Mouse (Mus musculus) fibroblast of lung, adult 2 months (primary cell): ENCODE results near the gene Zfp52.
A peak's percentile ranks its signal among the peaks of the same experiment; 100 is the strongest.

ENCODE experiments used
- DNase-seq: peaks from one replicate; pipeline ENCODE4 v3.0.0-alpha.2; 2011; ENCODE audit warnings: low read depth

The Zfp52 gene

DNA sequence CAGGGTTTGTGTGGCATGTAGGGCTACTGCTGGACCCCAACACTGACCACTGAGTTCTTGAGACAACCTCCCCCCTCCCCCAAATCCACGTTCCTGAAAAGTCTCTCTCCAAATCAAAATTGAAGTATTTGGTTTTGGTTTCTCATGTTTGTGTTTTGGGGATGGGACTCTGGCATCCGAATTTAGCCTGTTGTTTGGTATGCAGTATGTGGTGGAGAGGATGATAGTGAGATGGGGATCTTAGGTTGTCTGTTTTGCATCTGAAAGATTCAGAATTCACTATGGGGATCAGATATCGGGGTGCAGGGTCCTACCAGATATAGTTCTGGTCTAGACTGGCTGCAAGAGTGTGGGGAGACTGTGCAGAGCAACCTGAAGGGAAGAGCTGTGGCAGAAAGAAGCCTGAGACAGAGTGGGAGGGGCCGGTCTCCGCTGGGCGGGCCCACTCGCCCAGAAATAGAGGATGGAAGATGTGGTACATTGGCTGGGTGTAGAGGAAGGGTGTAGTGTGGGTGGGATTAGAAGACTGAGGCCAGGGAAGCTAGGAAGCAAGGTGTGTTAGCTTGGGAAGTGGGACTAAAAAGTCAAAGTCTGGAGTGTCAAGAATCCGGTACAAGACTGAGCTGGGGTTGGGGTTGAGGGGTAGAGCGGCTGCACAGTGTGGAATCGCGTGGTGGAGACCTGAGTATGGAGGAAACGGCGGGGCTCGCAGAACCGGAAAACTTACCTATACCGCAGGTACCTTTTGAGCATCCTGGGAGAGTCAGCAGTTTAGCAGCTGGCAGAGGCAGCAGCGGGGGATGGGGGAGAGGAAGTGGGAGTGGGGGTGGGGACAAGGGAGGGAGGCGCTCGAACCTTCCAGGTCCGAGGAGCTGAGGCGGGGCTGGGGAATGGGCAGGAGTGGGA, at the start of gene Zfp52:
Zfp52 (plus strand) TSS at position 444 of the 906 bp plus-strand sequence.
- DNase-seq, result no peak

DNA sequence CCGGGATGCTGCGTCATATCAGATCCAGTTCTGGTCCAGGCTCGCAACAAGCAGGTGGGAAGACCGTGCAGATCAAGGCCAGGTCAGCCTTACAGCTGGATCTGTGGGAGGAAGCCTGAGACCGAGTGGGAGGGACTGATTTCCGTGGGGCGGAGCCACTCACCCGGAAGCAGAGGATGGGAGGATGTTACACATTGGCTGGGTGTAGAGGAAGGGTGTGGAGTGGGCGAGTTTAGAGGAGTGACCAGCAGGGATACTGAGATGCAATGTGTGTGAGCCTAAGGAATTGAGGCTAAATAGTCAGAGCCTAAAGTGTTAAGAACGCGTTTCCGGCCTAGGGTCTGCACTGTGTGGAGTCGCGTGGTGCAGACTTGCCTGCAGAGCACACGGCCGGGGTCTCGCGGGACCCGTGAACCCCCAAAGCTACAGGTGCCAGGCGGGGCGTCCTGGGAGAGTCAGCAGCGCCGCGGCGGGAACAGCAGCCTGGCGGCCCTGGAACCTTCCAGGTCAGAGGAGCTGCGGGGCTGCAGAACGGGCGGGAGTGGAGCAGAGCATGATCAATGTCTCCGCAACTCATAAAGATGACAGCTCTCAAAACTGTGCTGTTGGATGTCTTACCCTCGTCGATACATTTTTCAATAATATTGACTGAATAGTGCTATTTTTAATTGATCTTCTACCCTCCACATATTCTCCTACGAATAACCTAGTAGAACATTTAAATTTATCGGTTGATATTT, 46.4 kb upstream of the Zfp52 start, which contains the start of gene Zfp53:
Zfp53 (plus strand) TSS at position 239 of the 740 bp plus-strand sequence.
- DNase-seq, result peak; percentile 87

- DNase-seq, result no peak
These were observed 45.8 kb upstream of the Zfp52 start for GRCm38 (mm10) chr17:21489500-21490001.

GRCm38 (mm10) chr17:21501365-21501764, 34.0 kb upstream of the Zfp52 start:
- DNase-seq, result no peak

DNA sequence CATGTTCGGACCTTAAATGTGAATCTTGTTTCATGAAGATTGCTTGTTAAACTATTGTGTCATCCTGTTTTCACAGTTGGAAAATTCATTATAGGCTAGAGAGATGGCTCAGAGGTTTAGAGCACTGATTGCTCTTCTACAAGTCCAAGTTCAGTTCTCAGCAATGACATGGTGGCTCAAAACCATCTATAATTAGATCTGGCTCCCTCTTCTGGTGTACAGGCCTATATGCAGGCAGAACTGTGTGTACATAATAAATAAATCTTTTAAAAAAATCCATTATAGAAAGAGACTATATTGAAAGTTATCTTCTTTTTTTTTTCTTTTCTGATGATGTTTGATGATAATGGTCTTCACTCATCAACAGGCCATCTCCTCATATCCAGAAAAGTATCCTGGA, 30.8 kb upstream of the Zfp52 start:
- DNase-seq, result no peak

DNA sequence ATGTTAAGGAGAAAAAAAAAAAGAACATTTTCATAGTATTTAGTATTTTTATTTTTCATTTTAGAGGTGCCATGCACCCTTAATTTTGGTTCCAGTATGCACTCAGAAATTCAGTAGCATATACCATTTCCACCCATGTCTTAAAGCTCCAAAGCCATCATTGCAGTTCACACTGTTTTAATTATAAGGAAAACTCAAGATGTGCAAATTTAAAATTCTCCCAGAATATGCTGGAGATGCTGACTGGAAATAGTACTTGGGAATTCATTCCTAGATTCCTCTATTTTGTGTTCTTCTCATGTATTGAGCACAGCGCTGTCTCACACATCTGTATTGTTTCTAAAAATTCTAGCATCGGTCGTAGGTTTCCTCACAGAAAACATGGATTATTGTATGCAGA, 29.1 kb upstream of the Zfp52 start:
- DNase-seq, result no peak

DNA sequence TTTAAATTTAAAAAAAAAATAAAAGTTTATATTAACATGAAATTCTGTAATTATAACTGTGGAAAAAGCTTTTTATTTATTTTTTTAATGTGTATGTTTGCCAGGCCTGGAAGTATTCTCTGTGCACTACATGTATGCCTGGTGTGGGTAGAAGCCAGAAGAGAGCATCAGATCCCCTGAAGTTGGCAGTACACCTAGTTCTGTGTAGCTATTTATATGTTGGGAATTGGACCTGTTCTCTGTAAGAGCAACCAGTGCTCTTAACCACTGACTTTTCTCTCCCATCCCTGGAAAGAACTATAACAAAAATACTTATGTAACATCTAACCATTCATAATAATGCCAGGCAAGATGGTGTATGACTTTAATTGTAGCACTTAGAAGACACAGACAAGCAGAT, 25.6 kb upstream of the Zfp52 start:
- no peak for DNase-seq

DNA sequence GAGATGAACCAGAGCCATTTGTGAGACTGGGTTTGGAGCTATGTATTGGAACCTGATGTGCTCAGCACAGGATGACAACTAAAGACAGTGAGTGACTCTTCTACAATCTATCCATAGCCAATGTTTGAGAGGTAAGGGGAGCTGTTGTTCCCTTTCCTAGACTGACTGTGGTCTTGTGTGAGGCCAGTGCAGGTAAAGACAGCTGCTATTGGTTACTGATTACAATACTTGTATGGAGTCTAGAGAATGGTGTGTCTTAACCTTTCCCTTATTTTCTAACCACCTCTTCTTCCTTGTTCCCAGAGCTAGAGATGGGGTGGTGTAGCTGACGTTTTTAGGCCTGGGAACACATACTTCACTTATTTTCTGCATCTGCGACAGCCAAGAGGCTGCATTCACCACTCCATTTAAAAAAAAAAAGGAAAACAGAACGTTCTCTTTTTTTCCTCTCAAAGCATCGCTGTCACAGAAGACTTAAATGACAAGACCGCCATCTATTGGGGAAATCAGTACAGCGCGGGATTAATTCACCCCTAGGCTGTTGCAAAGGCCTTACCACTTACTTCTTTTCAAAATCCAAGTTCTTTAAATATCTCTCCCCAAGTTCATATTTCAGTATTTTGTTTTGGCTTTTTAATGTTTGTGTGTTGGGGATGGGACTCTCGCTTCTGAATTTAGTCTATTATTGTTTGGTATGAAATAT, 19.8 kb upstream of the Zfp52 start:
- no peak for DNase-seq

DNA sequence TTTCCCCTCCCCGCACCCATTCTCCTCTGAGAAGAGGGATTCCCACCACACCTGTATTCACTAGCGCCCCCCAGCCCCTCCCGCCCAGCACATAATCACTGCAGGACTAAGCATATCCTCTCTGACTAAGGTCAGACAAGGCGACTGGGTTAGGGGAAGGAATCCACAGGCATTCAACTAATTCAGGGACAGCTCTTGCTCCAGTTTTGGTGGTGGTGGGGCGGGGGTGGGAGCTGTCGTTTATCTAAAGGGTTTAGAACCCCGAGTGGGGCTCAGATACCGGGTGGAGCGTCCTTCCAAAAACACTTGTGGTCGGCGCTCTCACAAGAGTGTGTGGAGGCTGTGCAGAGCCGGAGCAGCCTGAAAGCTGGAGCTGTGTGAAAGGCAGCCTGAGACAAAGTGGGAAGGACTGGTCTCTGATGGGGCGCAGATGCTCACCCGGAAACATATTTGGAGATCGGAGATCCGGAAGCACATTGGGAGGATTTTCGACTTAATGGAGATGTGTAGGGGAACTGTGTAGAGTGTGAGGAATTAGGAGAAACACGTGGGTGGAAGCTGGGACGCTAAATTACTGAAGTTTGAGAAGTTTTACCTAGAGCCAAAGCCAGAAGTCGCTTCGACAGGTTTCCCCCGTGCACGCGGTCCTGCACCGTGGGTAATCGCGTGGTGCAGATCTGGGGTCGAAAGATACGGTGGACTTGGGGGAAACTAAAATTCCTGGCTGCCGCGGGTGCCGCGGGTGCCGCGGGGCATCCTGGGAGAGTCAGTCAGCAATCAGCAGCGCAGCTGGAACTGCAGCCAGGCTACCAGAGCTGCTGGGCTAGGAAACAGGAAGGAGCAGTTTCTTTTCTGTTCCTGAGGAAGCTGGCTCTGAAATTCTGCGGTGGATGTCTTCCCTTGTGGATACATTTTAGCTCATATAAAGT, 18.9 kb upstream of the Zfp52 start:
- DNase-seq, result no peak

GRCm38 (mm10) chr17:21517130-21517671, 18.1 kb upstream of the Zfp52 start:
- DNase-seq, result no peak

DNA sequence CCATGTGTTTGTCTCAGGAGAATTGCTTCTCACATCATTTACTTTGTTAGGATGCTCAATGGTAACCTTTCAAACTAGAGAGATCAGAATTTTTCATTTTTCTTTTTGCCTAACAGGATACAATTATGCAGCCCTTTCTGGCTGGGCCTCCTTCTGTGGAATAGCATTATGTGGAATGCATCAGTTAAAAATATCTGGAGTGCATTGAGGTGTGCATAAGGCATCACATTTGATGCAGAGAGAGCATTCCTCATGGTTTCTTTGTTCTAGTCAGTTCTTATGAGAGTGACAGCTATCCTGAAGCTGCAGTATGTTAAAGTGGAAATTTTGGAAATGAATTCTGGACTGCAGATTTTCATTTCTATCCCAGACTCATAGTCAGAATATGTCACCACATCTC, 9.1 kb upstream of the Zfp52 start:
- DNase-seq, result no peak

DNA sequence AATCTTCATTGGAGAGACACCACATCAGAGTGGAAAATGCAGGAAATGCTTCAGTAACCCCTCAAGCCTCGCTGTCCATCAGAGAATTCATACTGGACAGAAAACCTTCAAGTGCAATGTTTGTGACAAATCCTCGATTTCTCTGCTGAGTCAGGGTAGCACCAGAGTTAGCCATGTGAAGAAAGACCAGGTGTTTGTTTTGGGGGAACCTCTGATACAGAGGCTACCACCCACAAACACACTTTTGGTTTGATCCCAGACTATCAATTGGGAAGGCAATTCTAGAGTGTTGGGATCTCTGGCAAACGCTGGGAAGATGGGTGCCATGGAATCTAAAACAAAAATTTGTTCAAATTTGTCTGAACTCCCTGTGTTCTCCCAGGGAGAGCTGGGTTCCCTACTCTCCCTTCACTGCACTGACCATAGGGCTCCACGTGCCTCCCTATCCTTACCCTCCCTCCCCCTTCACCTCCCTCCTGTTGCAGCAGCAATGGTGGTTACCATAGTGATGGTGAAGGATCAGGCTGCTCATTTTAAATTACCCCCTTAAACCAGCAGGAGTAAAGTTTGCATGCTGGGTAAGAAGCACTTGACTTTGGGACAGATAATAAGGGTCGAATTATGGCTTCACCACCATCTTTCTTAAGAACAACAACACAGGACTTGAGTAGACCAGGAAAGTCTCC, 4.6 kb upstream of the Zfp52 start:
- no peak for DNase-seq

- DNase-seq, result no peak
These were observed 3.7 kb upstream of the Zfp52 start for GRCm38 (mm10) chr17:21531621-21532020.

DNA sequence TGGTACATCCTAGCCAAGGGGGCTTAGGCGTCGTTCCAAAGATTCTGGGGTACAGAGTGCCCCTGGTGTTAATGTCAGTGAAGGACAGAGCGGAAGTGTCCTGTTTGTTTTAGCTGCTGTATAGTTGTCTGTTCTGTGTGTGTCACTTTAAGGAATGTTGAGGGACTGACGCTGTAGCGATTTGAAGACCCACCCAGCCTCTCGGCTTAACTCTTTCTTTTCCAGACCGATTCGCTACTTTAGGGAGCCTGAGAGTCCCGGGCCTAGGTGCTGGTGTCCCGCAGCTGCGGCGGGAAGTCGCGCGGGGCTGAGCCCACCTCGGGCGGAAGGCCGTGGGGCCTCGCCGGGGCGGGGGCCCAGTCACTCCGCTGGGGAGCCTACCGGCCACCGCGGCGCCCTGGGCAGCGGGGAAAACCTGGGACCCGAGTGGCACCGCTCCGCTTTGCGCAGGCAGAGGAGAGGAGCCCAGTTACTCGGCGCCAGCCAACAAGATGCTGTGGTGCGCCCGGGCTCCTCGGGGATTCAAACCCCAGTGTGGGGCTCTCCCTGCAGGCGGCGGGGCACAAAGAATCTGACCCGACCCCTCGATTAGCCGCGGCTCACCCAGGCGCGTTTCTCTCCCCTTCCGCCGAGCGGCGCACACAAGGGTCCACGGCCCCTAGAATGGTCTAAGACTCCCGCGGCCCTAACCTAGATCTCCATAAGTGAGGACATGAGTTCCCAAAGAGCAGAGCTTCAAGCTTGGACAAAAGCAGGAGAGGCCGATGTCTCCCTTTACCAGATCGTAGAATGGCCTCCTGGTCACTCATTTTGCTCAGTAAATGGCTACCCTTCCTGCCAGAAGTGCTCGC, 3.0 kb upstream of the Zfp52 start:
- no peak for DNase-seq

DNA sequence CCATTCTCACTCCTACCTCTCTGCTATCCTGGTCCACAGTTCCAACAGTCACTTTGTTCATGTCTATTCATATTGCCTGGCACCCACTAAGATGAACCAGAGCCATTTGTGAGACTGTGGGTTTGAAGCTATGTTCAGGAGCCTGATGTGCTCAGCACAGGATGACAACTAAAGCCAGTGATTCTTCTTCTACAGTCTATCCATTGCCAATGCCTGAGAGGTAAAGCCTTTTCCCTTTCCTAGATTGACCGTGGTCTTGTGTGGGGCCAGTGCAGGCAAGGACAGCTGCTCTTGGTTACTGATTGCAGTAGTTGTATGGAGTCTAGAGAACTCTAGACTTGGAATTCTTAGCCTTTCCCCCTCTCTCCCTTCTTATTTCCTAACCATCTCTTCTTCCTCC, 1.4 kb upstream of the Zfp52 start:
- DNase-seq, result no peak

- DNase-seq, result no peak
These were observed 761 bp upstream of the Zfp52 start for GRCm38 (mm10) chr17:21534460-21535095.

DNA sequence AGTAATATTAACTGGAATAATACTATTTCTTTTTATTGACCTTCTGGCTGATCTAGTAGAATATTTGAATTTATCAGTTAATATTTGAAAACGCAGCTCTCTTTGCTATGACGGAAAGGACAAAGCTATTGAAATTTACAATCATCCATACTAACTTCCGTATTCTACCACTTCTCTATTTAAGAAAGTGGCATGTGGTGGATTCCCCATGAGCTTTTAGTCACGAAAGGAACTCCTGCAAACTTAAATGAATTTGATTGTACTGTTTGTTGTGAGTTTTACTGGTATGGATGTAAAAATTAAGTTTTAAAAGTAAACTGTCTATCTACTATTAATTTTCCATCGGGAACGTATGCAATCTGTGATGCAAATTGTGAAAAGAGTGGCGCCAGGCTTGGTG, 757 bp downstream of the Zfp52 start:
- no peak for DNase-seq

GRCm38 (mm10) chr17:21536676-21537075, 1.3 kb downstream of the Zfp52 start:
- DNase-seq, result no peak

DNA sequence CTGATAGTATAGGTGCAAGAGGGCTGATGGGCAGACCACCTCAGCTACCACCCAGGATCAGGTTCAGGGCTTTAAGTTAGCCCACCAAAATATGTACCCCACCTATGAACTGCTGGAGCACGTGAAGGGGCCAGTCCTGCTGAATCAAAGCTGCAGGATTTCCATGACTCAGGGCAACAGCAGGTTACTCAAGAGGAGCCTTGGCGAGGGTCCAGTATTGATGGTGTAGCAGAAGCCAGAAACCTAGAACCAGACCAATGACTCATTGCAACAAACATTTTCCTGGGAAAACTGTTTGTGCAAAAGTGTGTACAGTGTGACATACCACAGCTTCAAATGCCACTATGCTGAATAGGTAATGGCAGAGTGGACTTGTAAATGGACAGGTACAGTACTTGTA, 22.5 kb downstream of the Zfp52 start:
- DNase-seq, result peak; percentile 56
